In the genomic region with DNA sequence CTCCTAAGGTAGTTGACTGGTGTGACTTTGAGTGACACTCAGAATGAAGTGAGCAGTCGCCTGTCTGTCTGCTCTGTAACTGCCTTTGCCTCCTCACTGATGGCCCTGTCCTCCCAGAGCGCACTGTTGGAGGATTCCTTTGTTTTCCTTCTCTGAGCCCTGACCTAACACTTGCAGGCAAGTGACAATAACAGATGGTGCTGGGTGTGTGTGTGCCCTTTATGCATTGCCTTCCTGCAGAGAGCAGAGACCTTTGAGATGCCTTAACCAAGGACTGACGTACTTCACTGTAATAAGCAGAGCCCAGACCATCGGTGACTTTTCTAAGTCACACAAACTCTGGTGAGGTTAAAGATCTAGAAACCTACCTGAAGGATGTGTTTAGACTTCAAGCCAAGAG, we compare ENCODE assay signal across 20 mouse cellular contexts. TPM values are rescaled to one million over a fixed set of nuclear protein-coding genes. Genes with fewer than 3 reads are reported as not detected.
"Had no signal": no experiment of that assay in that cellular context is flagged by ENCODE, and none has a peak within 500 bp of the region (broad histone marks: within the 10 kb centered on the region; RNA-seq: fewer than 3 reads in every experiment).

No protein-coding gene starts in this region.

- H3K27ac ChIP-seq: kidney, postnatal 0 days; limb, embryonic 12.5 days; liver, embryonic 13.5 days; lung, embryonic 15.5 days; macrophage; midbrain, embryonic 15.5 days; neural tube, embryonic 12.5 days had no signal

- H3K9me3 ChIP-seq: limb, embryonic 12.5 days; liver, embryonic 13.5 days; lung, embryonic 15.5 days; megakaryocyte, embryonic 14.5 days; midbrain, embryonic 15.5 days; neural tube, embryonic 12.5 days had no signal

- H3K27me3 ChIP-seq: limb, embryonic 12.5 days; liver, embryonic 13.5 days; lung, embryonic 15.5 days; megakaryocyte, embryonic 14.5 days; midbrain, embryonic 15.5 days; neural tube, embryonic 12.5 days had no signal

- DNase-seq: kidney, postnatal 36 days; layer of hippocampus, adult 9-11 months; layer of hippocampus, postnatal 36 days; liver; liver, embryonic 13.5 days; liver, postnatal 0 days; lung, postnatal 14 days; retina, postnatal 1 day; right cerebral cortex, postnatal 14 days; thymus, postnatal 4 days had no signal

- H3K4me2 ChIP-seq: limb, embryonic 12.5 days; liver, embryonic 13.5 days; lung, embryonic 15.5 days; midbrain, embryonic 11.5 days; midbrain, embryonic 15.5 days; neural tube, embryonic 12.5 days had no signal

- ATAC-seq: liver, postnatal 0 days; midbrain, embryonic 15.5 days had no signal

- H3K4me3 ChIP-seq: limb, embryonic 12.5 days; liver, embryonic 13.5 days; lung, embryonic 15.5 days; megakaryocyte, embryonic 14.5 days; midbrain, embryonic 15.5 days; neural tube, embryonic 12.5 days had no signal

- H3K4me1 ChIP-seq: limb, embryonic 12.5 days; liver, embryonic 13.5 days; lung, embryonic 15.5 days; midbrain, embryonic 15.5 days; neural tube, embryonic 12.5 days had no signal

- H3K9ac ChIP-seq: limb, embryonic 12.5 days; liver, embryonic 13.5 days; liver, postnatal 0 days; lung, embryonic 15.5 days; midbrain, embryonic 15.5 days; neural tube, embryonic 12.5 days had no signal

RNA-seq across cellular contexts. Expression of a gene that starts 31.1 kb away (rescaled TPM):
- total RNA-seq: monocyte, adult 5-6 weeks; neutrophil, adult 5-6 weeks had no signal
